Mouse (Mus musculus) hindbrain, embryonic 11.5 days (tissue): Measurements from ENCODE around the gene Atg16l2. TPM values are rescaled to one million over a fixed set of nuclear protein-coding genes. Genes with fewer than 3 reads are reported as not detected.

Experiments used
- ATAC-seq: fragments of 200-750 bp; cut with Nextera tagmentation; 2 replicates; pipeline ENCODE4 v1.8.0; 2017; ENCODE audit warnings: mild to moderate bottlenecking, moderate TSS enrichment, moderate library complexity; ENCODE audit not compliant: low FRiP score
- DNase-seq: peaks from one replicate; pipeline ENCODE4 v3.0.0-alpha.2; 2015; ENCODE audit warnings: low spot score
- H3K27ac ChIP-seq: fragments of 300-500 bp; sonication (generic); 2 replicates; pipeline ENCODE4 v1.5.1; 2014; ENCODE audit warnings: mild to moderate bottlenecking, low read depth, low read length
- H3K27me3 ChIP-seq: fragments of 300-500 bp; sonication (generic); 2 replicates; pipeline ENCODE4 v1.6.1; 2014; ENCODE audit warnings: mild to moderate bottlenecking, low read length, moderate library complexity, mixed read lengths; ENCODE audit not compliant: control insufficient read depth, insufficient read depth
- H3K36me3 ChIP-seq: fragments of 300-500 bp; sonication (generic); 2 replicates; pipeline ENCODE4 v1.6.1; 2014; ENCODE audit warnings: mild to moderate bottlenecking, low read length, moderate library complexity, mixed read lengths; ENCODE audit not compliant: control insufficient read depth, insufficient read depth
- H3K4me1 ChIP-seq: fragments of 300-500 bp; sonication (generic); replicated peaks from 2 replicates; pipeline ENCODE4 v1.6.1; 2014; ENCODE audit warnings: low read length, mixed read lengths; ENCODE audit not compliant: control insufficient read depth, insufficient read depth
- H3K4me2 ChIP-seq: fragments of 300-500 bp; sonication (generic); replicated peaks from 2 replicates; pipeline ENCODE4 v1.6.1; 2014; ENCODE audit warnings: mild to moderate bottlenecking, low read depth, low read length
- H3K4me3 ChIP-seq: fragments of 300-500 bp; sonication (generic); 2 replicates; pipeline ENCODE4 v1.5.1; 2014; ENCODE audit warnings: low read depth, low read length
- H3K9ac ChIP-seq: fragments of 300-500 bp; sonication (generic); 2 replicates; pipeline ENCODE4 v1.6.1; 2014; ENCODE audit warnings: low read depth, low read length
- H3K9me3 ChIP-seq: fragments of 300-500 bp; sonication (generic); 2 replicates; pipeline ENCODE4 v1.6.1; 2016; ENCODE audit warnings: low read length; ENCODE audit not compliant: control insufficient read depth
- WGBS: fragments of 180-500 bp; shearing (Covaris S2); extraction: QIAGEN DNeasy Blood & Tissue Kit; methylation state at CpG from one replicate; pipeline ENCODE4 v1.1.7; 2014; 5-methylcytosine and 5-hydroxymethylcytosine counted together
- polyA plus RNA-seq: library from polyadenylated mRNA; unstranded; fragments of >200 nt; fragmentation: Nextera tagmentation; extraction: Ambion mirVana; gene quantifications from 2 replicates; pipeline ENCODE4 v1.2.1, GENCODE M21; 2014

The Atg16l2 gene
- polyA plus RNA-seq, 1 experiment from 2014 or later: 10.7 TPM

DNA sequence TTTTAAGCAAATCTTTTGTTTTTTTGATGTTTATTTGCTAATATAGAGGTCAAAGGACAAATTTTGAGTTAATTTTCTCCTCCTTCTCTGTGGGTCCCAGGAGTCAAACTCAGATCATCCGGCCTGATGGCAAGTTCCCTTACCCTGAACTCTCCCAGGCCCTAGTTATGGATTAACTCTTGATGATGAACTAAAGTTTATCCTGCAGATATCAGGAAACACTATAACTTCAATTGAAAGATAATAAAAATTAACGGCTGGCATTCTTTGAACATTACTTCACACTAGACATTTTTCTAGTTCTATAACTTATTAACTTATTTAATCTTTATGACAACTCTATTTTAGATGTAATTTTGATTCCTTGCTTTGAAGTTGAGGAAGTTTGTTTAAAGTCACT, 52.9 kb downstream of the Atg16l2 start:
- 85% methylated on average over 2 of the region's 2 CpGs for whole genome bisulfite sequencing
- Histone ChIP-seq H3K4me1 (no peaks in the 10 kb centered on the region), H3K4me3 (no peak overlapping the region), H3K4me2 (no peak overlapping the region), H3K9me3 (no peaks in the 10 kb centered on the region), H3K27ac (no peak overlapping the region), H3K9ac (no peak overlapping the region), H3K27me3 (no peaks in the 10 kb centered on the region), H3K36me3 (peaks cover 2% of the 10 kb centered on the region; the same call in 1 of the 2 replicates)
- DNase-seq (no peak), ATAC-seq (no peak)

DNA sequence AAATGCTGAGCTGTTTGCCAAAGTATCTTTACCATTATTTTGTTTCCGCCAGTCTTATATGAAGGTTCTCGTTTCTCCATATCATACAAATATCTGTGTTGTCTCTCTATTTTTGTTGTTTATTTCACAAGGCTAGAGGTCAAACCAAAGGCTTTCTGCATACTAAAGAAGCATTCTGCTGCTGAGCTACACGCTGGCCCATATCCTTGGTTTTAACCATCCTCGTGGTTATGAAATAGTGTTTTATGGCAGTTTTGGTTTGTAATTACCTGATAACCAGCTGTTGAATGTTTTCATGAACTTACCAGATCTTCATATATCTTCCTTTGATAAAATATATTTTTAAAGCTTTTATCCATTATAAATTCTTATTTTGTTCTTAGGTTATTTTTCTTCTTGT, 53.3 kb downstream of the Atg16l2 start:
- H3K9ac ChIP-seq: no peak overlapping the region
- H3K4me1 ChIP-seq: no peaks in the 10 kb centered on the region
- no peaks in the 10 kb centered on the region for H3K9me3 ChIP-seq
- no peak overlapping the region for H3K4me2 ChIP-seq
- WGBS: 95% methylated on average over 4 of the region's 4 CpGs
- no peak overlapping the region for H3K4me3 ChIP-seq
- peaks cover 2% of the 10 kb centered on the region; the same call in 1 of the 2 replicates for H3K36me3 ChIP-seq
- ATAC-seq (no peak), DNase-seq (no peak)
- H3K27ac ChIP-seq: no peak overlapping the region
- no peaks in the 10 kb centered on the region for H3K27me3 ChIP-seq

DNA sequence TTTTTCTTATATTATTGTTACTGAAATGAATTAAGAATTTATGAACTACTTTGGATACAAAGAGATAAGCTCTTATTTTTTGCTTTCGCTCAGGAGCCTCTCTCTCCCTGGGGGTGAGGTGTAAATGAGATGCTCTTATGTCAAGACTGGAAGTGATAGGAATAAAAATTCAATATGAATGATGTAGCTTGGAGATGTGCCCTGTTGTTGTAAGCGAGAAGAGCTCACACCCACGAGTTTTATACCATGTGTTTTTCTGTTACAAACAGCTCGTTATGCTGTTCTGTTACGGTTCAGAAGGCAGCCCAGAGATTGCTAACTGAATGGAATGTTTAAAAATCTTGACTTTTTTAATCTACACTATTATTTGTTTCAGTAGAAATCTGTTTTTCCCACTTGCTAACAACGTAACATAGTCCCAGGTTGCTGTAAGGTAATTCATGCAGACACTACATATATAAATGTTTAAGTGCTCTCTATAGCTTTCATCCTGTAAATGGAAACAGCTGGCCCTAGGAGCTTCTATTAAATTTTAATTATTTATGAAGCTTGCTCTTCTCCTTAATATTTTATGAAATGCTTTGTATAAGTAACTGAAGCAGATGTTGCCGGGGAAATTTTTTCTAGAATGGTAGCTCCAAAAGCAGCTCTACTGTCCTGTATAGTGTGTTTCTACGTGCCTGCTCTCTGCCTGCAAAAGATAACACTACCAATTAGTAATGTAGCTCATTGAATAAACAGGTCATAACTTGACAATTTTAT, 65.2 kb downstream of the Atg16l2 start:
- Histone ChIP-seq H3K9ac (no peak overlapping the region), H3K27ac (no peak overlapping the region), H3K27me3 (no peaks in the 10 kb centered on the region), H3K4me3 (no peak overlapping the region), H3K4me1 (no peaks in the 10 kb centered on the region), H3K36me3 (no peaks in the 10 kb centered on the region), H3K4me2 (no peak overlapping the region), H3K9me3 (no peaks in the 10 kb centered on the region)
- DNase-seq (no peak), ATAC-seq (no peak)
- 78% methylated on average over 8 of the region's 8 CpGs for WGBS

GRCm38 (mm10) chr7:101232716-101233115, 69.3 kb downstream of the Atg16l2 start:
- WGBS: 61% methylated on average over 3 of the region's 3 CpGs
- no peak for ATAC-seq

DNA sequence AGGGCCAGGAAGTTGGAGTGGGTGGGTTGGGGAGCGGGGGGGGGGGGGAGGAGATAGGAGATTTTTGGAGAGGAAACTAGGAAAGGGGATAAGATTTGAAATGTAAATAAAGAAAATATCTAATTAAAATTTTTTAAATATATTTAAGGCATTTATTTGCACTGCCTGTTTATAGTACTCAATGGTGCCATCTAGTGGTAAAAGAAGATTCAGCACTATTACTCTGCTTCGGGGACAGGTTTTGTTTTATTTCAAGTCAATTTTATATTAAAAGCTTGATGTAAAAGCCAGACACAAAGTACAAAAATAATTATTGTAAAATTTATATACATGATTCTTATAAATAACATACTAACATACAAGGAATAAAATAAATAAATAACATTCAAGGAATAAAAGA, 70.6 kb downstream of the Atg16l2 start:
- 64% methylated on average over 1 of the region's 2 CpGs for WGBS
- H3K4me2 ChIP-seq: no peak overlapping the region
- ATAC-seq (no peak), DNase-seq (peak; percentile 50)
- no peaks in the 10 kb centered on the region for H3K27me3 ChIP-seq
- H3K36me3 ChIP-seq: no peaks in the 10 kb centered on the region
- H3K4me3 ChIP-seq: no peak overlapping the region
- no peak overlapping the region for H3K9ac ChIP-seq
- no peaks in the 10 kb centered on the region for H3K9me3 ChIP-seq
- no peak overlapping the region for H3K27ac ChIP-seq
- no peaks in the 10 kb centered on the region for H3K4me1 ChIP-seq

More at GRCm38 (mm10) chr7:101232716-101233115, 69.3 kb downstream of the Atg16l2 start:
- no peak overlapping the region for H3K4me3 ChIP-seq
- H3K9ac ChIP-seq: no peak overlapping the region
- no peaks in the 10 kb centered on the region for H3K36me3 ChIP-seq
- no peaks in the 10 kb centered on the region for H3K27me3 ChIP-seq
- H3K27ac ChIP-seq: no peak overlapping the region
- no peaks in the 10 kb centered on the region for H3K9me3 ChIP-seq
- H3K4me1 ChIP-seq: no peaks in the 10 kb centered on the region
- H3K4me2 ChIP-seq: no peak overlapping the region
- DNase-seq: no peak

DNA sequence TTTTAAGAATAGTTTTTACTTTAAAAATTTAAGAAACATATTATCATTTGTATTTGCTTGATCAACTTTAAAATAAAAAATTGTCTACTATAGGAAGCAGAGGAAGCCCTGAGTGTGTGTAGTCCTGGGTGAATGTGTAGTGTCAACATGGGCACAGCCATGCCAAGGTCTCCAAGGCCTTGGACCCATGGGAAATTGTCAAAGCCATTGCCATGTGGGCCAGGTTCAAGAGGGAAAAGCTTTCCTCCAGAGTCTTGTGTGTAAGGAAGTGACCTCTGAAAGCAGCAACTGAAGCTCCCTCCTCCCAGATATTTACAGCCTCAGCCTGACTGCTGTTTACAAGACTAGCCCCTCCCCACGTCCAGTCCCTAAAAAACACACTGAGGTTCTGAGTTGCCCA, 72.7 kb downstream of the Atg16l2 start:
- WGBS: 75% methylated on average over 1 of the region's 1 CpGs
- Histone ChIP-seq H3K27me3 (no peaks in the 10 kb centered on the region), H3K36me3 (no peaks in the 10 kb centered on the region), H3K9me3 (no peaks in the 10 kb centered on the region), H3K4me2 (no peak overlapping the region), H3K27ac (no peak overlapping the region), H3K4me1 (no peaks in the 10 kb centered on the region), H3K9ac (no peak overlapping the region), H3K4me3 (no peak overlapping the region)
- no peak for ATAC-seq
- DNase-seq: no peak

GRCm38 (mm10) chr7:101223501-101223900, 78.5 kb downstream of the Atg16l2 start:
- WGBS: 94% methylated on average over 2 of the region's 2 CpGs
- ATAC-seq: no peak
- Histone ChIP-seq H3K27ac (no peak overlapping the region), H3K36me3 (no peaks in the 10 kb centered on the region), H3K27me3 (no peaks in the 10 kb centered on the region), H3K9me3 (no peaks in the 10 kb centered on the region), H3K9ac (no peak overlapping the region), H3K4me1 (no peaks in the 10 kb centered on the region), H3K4me2 (no peak overlapping the region), H3K4me3 (no peak overlapping the region)
- DNase-seq: no peak

- H3K27me3 ChIP-seq: no peaks in the 10 kb centered on the region
- WGBS: 63% methylated on average over 2 of the region's 2 CpGs
- H3K36me3 ChIP-seq: no peaks in the 10 kb centered on the region
- H3K27ac ChIP-seq: no peak overlapping the region
- no peak overlapping the region for H3K9ac ChIP-seq
- H3K9me3 ChIP-seq: no peaks in the 10 kb centered on the region
- no peaks in the 10 kb centered on the region for H3K4me1 ChIP-seq
- H3K4me2 ChIP-seq: no peak overlapping the region
- DNase-seq: no peak
- H3K4me3 ChIP-seq: no peak overlapping the region
- no peak for ATAC-seq
Measured at GRCm38 (mm10) chr7:101216724-101217123, 85.3 kb downstream of the Atg16l2 start.

- Histone ChIP-seq H3K4me1 (no peaks in the 10 kb centered on the region), H3K27me3 (no peaks in the 10 kb centered on the region), H3K9ac (no peak overlapping the region), H3K4me2 (no peak overlapping the region), H3K4me3 (no peak overlapping the region), H3K9me3 (no peaks in the 10 kb centered on the region), H3K27ac (no peak overlapping the region), H3K36me3 (no peaks in the 10 kb centered on the region)
- WGBS: 83% methylated on average over 3 of the region's 3 CpGs
- ATAC-seq: no peak
- DNase-seq: no peak
Measured at GRCm38 (mm10) chr7:101213515-101214263, 88.4 kb downstream of the Atg16l2 start.
